Mouse (Mus musculus) heart, adult 8-10 months (tissue): ENCODE measurements around the gene Nf1. TPM values are rescaled to one million over a fixed set of nuclear protein-coding genes. Genes with fewer than 3 reads are reported as not detected.

Experiments
- DNase-seq: peaks from one replicate; pipeline ENCODE4 v3.0.0; 2022; ENCODE audit warnings: low spot score
- total RNA-seq, 4 experiments: library from RNA; stranded (reverse); gene quantifications; 2 replicates each; pipeline ENCODE4 v1.2.4; 2022

Nf1 gene
- total RNA-seq, 4 experiments from 2014 or later: 25.2 to 31.6 (median 29.9) TPM

DNA sequence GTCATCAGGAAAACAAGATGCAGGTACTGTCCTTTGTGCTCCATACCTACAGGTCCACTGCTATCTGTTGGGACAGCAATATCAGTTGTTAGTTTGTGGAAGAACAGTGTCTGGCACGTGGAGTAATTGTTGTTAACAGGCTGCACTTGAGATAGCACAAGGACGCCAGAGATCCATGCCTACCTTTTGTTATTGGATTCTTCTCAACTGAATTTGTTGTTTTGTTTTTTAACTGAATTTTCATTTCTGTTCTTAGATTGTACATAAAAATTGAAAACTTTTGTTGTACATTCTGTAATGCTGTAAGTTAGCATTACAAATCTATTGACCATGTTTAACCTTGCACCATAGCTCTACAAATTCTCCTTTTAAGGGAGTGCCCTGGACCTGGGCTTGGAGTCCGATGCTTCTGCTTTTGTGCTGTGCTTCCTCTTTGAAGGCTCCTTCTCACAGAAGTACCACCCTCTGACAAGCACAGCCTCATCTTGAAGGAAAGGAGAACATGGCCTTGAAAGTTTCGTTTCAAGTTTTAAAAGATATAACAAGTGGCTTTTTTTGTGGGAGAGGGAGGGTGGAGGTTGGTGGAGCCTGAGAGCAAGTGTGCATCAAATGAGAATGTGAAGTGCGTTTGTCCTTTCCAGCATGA, 188.4 kb downstream of the Nf1 start:
- DNase-seq: no peak

DNA sequence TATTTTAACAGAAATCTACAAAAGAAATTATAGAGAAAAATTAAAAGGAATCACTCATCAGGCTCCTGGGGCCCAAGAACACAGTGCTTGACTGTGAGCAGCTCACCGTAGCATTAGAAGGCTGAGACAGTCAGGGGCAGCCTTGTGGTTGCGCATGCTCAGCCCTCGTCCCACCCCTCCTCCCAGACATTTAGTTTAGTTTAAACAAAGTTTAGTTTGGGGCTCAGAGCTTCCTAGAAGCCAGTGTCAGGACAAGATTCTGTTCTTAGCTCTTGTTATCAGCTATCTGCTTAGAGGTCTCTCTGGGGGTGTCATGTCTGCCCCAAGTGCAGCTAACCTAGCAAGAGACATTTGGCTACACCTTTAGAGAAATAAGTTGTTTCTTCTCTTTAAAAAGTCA, 189.1 kb downstream of the Nf1 start:
- DNase-seq: no peak

GRCm38 (mm10) chr11:79529226-79529625, 189.7 kb downstream of the Nf1 start:
- no peak for DNase-seq

- no peak for DNase-seq
These were observed 190.2 kb downstream of the Nf1 start for GRCm38 (mm10) chr11:79529736-79530135.

- peak; percentile 65 for DNase-seq
These were observed 190.9 kb downstream of the Nf1 start, which contains the start of the genes Evi2 and Evi2a for GRCm38 (mm10) chr11:79530333-79530761. Evi2 (minus strand) TSS chr11:79530589. Evi2a (minus strand) TSS chr11:79530609.

DNA sequence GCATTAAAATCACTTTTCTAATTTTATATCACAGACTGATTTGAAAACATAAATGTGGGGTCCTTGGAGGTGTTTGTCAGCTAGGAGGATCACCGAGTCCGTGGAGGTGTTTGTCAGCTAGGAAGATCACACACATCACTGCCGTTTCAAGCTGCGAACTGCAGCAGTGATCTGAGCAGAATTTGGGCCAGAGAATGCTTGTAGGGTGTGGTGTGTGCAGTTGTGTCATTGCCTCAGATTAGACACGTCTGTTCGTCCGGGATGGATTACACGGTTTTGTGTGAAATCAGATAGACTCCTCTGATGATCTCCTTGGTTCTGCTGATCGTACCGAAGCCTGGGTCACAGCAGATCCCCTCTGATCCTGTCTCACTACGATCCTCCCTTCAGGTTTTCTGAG, 191.3 kb downstream of the Nf1 start:
- no peak for DNase-seq

DNA sequence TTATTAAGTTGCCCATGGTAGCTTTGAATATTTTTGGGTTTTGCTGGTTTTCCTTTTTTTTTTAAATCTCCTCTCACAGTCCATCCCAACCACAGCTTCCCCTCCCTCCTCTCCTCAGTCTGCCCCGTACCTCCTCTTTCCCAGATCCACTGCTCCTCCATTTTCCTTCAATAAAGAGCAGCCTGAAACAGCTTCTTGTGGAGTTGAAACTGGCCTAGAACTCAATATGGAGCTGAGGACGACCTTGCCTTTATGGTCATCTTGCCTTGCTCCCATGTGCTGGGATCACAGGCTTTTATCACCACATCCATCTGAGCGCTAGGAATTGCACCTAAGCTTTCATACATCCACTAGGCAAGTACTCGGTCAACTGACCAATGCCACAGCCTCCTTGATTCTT, 192.0 kb downstream of the Nf1 start:
- no peak for DNase-seq

DNA sequence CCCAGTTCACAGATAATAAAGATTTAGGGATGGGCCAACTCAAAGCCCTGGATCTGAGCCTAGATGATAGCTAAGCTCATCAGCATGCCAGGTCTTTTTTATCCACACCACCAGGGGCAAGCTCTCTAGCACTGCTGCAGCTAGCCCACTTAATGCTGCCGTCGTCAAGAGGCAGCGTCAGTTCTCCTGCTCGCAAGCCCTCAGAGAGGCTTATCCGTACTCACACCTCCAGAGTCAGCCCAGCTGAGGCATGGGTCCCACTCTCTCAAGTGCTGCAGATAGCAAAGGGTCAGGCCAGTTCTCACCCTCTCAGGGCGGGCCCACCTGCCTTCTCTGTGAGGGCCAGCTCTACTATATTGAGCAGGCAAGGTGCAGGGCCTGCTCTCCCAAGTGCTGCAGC, 193.8 kb downstream of the Nf1 start:
- DNase-seq: no peak

DNA sequence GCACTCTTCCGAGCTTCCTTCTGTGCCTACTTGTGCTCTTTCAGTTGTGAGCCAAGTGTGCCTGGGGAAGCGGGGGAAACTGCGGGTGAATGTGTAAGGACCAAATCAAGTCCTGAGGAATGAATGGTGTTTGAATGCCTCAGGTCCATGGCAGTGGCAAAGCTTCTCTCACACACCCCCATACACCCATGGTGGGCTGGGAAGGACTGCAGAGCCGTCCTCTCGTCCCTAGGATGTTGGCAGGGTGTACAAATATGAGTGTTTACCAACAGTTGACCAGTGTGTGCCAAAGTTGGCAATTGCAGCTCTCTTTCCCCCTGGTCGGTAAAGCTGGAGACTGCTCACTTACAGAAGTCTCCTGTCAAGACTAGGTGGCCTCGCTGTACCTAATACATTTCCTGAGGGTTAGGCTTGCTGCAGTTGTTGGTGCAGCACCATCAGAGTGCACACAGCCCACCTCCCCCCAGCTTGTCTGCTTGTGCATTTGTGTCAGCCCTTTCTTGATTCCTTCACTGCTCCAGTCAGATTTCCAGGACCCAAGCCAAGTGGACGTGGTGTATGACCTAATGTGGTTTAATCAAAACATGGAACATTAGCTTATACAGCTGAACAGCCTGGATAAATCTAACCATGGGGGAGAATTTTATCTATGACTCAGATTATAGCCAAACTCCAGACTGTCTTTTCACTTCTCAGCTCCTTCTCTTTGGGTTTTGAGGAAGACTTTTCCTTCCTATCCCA, 194.6 kb downstream of the Nf1 start:
- peak; percentile 63 for DNase-seq

- no peak for DNase-seq
These were observed 196.1 kb downstream of the Nf1 start for GRCm38 (mm10) chr11:79535554-79535953.

- no peak for DNase-seq
These were observed 196.8 kb downstream of the Nf1 start for GRCm38 (mm10) chr11:79536293-79536692.

DNA sequence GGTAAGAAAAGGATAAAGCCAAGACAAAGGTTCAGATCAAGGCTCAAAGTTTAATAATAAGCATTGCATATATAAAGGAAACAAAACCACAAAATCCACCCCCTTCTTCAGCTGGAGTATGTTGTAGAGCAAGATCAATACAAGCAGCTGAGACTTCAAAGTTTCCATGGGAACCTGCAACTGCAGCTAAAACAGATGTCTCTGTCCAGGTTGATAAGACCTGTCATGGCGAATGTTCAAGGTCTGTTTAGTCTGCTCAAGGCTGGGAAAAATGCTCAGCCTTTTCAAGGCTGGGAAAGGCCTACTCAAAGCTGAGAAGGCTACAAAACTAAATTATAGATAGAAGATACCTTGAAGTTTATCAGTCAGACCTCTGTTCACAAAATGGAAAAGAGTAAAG, 213.1 kb downstream of the Nf1 start:
- no peak for DNase-seq

DNA sequence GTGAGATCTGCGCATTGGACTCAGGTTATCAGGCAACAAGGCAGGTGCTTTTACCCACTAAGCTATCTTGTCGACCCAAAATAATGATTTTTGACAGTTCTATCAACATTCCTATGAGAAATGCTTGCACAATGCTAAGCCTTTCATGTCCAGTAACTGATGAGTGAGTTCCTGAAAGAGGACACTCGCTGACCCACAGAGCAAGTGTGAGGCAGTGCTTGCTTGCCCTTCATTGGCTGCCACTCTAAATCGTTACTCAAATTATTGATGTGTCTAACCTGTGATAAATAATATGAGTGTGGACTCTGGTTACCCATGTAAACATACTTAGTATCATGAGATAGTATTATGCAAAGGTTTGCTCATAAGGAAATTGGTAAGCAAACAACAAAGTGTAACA, 221.0 kb downstream of the Nf1 start:
- DNase-seq: no peak

DNA sequence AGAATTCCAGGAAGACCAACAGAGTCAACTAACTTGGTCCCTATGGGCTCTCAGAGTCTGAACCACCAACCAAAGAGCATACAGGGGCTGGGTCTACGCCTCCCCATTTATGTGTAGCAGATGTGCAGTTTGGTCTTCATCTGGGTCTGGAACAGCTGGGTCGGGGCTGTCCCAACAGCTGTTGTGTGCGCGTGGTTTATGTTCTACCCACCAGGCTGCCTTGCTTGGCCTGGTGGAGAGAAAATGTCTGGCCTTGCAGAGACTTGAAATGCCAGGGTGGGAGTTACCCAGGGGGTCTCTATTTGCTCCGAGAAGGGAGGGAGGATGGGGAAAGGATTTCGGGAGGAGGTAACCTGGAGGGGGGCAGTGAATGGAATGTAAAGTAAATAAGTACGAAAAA, 224.0 kb downstream of the Nf1 start:
- DNase-seq: no peak

DNA sequence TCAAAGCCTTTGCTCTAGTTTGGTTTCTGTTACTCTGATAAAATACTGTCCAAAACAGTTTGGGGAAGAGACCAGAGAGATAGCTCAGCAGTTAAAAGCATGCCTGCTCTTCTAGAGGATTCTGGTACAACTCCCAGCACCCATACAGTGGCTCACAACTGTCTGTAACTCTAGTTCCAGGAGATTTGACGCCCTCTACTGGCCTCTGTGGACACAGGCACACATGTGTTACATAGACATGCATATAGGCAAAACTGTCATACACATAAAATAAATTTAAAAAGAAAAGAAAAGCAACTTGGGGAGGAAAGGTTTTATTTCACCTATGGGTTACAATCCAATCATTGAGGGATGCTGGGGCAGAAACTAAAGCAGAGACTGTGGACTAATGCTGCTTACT, 227.5 kb downstream of the Nf1 start:
- no peak for DNase-seq

DNA sequence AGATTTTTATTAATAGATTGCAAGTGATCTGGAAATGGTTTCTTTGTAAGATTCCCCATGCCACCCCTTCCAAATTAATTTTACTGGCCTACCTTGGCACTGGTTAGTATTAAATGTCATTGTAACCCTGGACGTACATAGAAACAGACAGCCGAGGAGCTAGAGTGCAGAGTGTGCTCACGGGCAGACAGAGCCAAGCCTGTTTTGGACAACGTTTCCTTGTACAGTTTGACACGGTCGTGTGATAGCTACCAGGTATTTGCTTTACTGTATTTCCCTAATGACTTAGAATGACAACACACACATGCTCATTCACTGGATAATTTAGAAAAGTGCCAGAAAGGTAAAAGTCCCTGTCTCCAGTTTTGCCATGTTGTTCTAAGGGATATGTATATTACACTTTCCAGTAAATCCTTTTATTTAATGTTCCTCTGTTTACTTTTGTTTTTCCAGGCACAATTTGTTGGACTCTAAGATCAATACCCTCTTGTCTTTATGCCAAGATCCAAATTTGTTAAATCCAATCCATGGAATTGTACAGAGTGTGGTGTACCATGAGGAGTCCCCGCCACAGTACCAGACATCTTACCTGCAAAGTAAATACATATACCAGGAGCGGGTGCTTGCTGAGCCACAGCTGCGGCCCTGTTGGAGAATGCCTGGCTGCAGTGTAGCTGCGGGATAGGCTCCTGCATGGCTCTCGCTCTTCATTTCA, 228.9 kb downstream of the Nf1 start:
- no peak for DNase-seq

DNA sequence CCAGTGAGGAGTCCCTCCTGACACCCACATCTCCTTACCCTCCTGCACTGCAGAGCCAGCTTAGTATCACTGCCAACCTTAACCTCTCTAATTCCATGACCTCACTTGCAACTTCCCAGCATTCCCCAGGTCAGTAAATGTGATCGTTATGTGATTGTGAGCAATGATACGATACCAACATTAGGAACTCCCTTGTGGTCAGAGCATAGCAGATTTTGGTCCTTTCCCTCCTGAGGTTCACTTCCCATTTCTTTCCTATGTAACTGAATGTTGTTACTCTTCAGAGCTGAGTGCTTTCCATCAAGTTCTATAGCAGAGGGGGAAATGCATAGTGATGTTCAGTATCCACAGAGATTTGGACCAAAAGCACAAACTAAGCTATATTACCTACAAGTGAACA, 230.8 kb downstream of the Nf1 start:
- DNase-seq: no peak

- DNase-seq: no peak
These were observed 234.3 kb downstream of the Nf1 start for GRCm38 (mm10) chr11:79573836-79574235.

DNA sequence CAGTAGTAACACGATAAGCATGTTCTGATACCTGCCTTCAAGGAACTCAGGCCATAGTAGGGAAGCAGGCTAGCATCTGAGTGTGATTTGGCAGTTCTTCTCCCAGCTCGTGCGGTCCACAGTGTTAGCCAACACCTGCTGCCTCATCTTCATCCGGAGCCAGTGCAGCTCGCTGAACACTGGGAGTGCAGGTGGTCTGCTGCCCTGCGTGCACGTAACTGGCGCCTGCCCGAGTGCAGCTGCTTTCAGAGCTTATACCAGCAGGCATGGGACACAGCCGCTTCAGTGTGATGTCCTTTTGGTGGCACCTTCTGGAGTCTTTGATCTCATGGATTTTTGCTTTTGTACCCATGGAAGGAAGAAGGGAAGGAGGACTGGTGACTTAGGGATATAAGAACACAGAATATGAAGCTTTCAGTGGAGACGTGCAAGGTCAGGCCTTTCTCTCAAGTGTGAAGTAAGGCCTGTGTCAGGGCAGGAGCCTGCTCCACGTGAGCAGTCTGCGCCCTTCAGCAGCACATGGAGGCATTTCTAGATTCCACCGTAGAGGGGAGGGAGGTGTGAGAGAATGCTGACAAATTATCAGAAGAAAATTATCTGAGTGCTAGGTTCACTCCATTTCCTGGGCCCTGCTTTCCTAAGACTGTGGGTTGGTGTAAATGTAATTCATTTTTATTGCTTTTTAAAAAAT, 236.0 kb downstream of the Nf1 start:
- no peak for DNase-seq

DNA sequence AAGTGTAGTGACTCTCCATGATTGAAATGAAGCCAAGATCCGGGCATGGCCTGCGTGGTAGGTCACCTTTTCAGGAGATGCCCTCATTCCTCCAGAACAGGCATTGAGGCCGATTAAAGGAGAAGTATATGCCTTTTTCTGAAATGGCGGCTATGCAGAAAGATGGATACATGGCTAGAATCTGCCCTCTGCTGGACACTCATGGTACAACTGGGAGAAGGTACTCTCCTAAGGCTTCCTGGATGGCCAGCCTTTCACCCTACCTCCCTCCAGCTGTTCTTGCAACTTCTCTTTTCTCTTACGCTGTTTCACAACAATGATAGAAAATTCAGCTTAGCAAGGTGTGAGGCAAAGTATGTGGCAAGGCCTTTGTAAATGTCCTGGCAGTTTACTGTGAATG, 238.2 kb downstream of the Nf1 start:
- peak; percentile 73 for DNase-seq

GRCm38 (mm10) chr11:79580660-79581059, 241.2 kb downstream of the Nf1 start:
- no peak for DNase-seq

- no peak for DNase-seq
These were observed 241.8 kb downstream of the Nf1 start for GRCm38 (mm10) chr11:79581257-79581656.
